Mouse (Mus musculus): ENCODE results near the gene Rasl11b. TPM values are rescaled to one million over a fixed set of nuclear protein-coding genes. Genes with fewer than 3 reads are reported as not detected.

Gene Rasl11b
- 3.8 and 4.7 TPM in 2 replicates for polyA plus RNA-seq (2012; rRNA removed)

DNA sequence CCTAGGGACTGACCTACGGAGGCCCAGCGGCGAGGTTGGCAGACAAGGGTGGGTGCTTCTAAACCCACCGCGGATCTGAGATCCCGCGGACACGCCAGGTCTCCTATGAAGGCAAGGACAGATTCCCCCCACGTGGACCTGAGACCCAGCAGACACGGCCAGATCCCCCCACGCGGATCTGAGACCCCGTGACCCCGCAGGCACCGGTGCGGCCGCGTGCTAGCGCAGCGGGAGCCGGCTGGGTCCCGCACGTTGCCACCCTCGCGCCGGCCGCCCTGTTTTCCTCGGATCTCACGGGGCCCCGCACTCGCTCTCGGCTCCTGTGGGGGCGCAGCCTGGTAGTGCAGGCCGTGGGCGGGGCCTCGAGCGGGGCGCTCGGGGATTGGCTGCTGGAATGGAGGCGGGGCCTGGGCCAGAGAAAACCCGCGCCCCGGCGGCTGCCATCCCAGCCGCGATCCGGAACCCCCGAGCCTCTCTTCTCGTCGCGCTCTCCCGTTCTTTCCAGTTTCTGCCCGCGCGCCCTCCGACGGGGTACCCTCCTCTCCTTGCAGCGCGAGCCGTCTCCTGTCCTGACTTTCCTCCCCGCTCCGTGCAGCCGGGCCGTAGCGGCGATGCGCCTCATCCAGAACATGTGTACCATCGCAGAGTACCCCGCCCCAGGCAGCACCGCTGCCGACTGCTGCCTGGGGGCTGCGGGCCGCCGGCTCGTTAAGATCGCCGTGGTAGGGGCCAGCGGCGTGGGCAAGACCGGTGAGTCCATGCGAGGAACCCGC lies at the start of gene Rasl11b:
TSS of gene Rasl11b (plus strand) at position 446 of the 773 bp plus-strand sequence.
- peaks cover 18% of the 10 kb centered on the region for H3K4me1 ChIP-seq (ENCODE audit: control insufficient read depth, insufficient read depth, low read length)
- peak within 1 kb of the TSS; percentile 98 for H3K4me3 ChIP-seq (ENCODE audit: control insufficient read depth, low read depth, low read length)
- no peaks in the 10 kb centered on the region for H3K36me3 ChIP-seq (ENCODE audit: control insufficient read depth, insufficient read depth, low read length)
- no peaks in the 10 kb centered on the region for H3K27me3 ChIP-seq (ENCODE audit: control insufficient read depth, insufficient read depth, low read length)
- TF ChIP-seq CTCF (IDR thresholded peaks at IDR 0.05; ENCODE audit: control insufficient read depth, insufficient read depth, insufficient replicate concordance, low read depth, low read length) (0 out of 2 replicates have a peak, but pooled peaks have one; percentile 13), POLR2A (IDR thresholded peaks at IDR 0.05; ENCODE audit: control insufficient read depth, low read depth, low read length) (peak; percentile 87)
- H3K27ac ChIP-seq (ENCODE audit: control insufficient read depth, insufficient read depth, low read depth, low read length) = peak within 1 kb of the TSS; percentile 71

DNA sequence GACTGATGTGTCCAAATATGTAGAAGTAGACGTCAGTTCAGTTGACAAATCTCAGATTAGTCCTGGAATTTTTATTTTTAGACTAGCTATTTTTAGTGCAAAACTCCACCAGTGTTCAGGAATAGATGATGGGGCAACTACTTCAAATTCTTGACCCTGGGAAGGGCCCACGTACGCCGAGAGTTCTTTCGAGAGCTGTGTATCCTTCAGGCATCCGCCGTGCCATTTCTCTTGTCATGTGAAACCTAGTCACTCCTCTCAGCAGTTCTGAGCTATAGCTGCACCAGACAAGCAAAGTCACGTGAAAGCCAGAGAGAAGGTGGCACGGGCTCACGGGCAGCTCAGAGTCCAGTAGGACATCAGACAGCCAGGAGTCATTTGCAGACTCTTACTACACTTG lies 47.5 kb upstream of the Rasl11b start:
- no peak for TF ChIP-seq CTCF (IDR thresholded peaks at IDR 0.05; ENCODE audit: control insufficient read depth, insufficient read depth, insufficient replicate concordance, low read depth, low read length)
- no peak for TF ChIP-seq POLR2A (IDR thresholded peaks at IDR 0.05; ENCODE audit: control insufficient read depth, low read depth, low read length)

DNA sequence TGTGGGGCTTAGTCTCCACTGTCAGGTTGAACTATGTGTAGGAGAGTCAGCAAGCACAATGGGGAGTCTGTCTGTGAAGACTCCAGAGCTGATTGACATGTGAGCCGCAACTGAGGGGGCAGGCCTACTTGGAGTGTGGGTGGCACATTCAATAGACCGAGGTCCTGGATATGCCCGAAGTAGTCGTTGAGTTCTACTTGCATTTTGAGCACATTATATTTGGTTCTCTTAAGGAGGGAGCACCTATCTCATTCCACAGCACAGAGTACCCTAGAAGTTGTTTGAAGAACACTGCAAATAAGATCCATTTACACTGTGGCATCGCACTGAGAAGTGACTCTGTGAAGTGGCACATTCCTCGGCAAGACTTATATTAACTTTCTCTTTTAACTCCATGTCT lies 45.1 kb upstream of the Rasl11b start:
- Histone ChIP-seq H3K27me3 (ENCODE audit: control insufficient read depth, insufficient read depth, low read length) (no peaks in the 10 kb centered on the region), H3K27ac (ENCODE audit: control insufficient read depth, insufficient read depth, low read depth, low read length) (no peak overlapping the region), H3K4me3 (ENCODE audit: control insufficient read depth, low read depth, low read length) (no peak overlapping the region), H3K36me3 (ENCODE audit: control insufficient read depth, insufficient read depth, low read length) (no peaks in the 10 kb centered on the region), H3K4me1 (ENCODE audit: control insufficient read depth, insufficient read depth, low read length) (no peaks in the 10 kb centered on the region)
- TF ChIP-seq CTCF (IDR thresholded peaks at IDR 0.05; ENCODE audit: control insufficient read depth, insufficient read depth, insufficient replicate concordance, low read depth, low read length) = no peak
- no peak for TF ChIP-seq POLR2A (IDR thresholded peaks at IDR 0.05; ENCODE audit: control insufficient read depth, low read depth, low read length)

More for the DNA sequence above, 47.5 kb upstream of the Rasl11b start:
- Histone ChIP-seq H3K36me3 (ENCODE audit: control insufficient read depth, insufficient read depth, low read length) (no peaks in the 10 kb centered on the region), H3K27ac (ENCODE audit: control insufficient read depth, insufficient read depth, low read depth, low read length) (no peak overlapping the region), H3K4me3 (ENCODE audit: control insufficient read depth, low read depth, low read length) (no peak overlapping the region), H3K4me1 (ENCODE audit: control insufficient read depth, insufficient read depth, low read length) (no peaks in the 10 kb centered on the region), H3K27me3 (ENCODE audit: control insufficient read depth, insufficient read depth, low read length) (no peaks in the 10 kb centered on the region)

DNA sequence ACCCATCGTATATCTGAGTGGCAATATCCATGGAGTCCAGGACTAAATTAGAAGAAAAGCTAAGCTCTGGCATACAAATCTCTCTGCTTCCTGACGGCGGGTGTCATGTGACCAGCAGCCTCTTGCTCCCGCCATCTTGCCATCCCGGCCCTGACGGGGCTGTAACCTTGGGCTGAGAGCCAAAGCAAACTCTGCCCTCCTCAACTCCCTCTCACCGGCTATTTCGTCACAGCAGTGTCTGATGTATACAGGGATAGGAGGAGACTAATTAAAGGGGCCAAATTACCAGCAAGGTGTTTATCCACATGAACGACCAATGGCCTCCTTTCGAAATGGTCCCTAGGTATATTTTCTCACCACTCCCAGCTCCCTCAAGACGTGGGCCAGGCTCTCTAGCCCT lies 43.3 kb upstream of the Rasl11b start:
- TF ChIP-seq CTCF (IDR thresholded peaks at IDR 0.05; ENCODE audit: control insufficient read depth, insufficient read depth, insufficient replicate concordance, low read depth, low read length) = no peak
- no peak for TF ChIP-seq POLR2A (IDR thresholded peaks at IDR 0.05; ENCODE audit: control insufficient read depth, low read depth, low read length)
- H3K4me3 ChIP-seq (ENCODE audit: control insufficient read depth, low read depth, low read length) = no peak overlapping the region
- no peaks in the 10 kb centered on the region for H3K36me3 ChIP-seq (ENCODE audit: control insufficient read depth, insufficient read depth, low read length)
- no peaks in the 10 kb centered on the region for H3K27me3 ChIP-seq (ENCODE audit: control insufficient read depth, insufficient read depth, low read length)
- H3K27ac ChIP-seq (ENCODE audit: control insufficient read depth, insufficient read depth, low read depth, low read length) = no peak overlapping the region
- no peaks in the 10 kb centered on the region for H3K4me1 ChIP-seq (ENCODE audit: control insufficient read depth, insufficient read depth, low read length)

DNA sequence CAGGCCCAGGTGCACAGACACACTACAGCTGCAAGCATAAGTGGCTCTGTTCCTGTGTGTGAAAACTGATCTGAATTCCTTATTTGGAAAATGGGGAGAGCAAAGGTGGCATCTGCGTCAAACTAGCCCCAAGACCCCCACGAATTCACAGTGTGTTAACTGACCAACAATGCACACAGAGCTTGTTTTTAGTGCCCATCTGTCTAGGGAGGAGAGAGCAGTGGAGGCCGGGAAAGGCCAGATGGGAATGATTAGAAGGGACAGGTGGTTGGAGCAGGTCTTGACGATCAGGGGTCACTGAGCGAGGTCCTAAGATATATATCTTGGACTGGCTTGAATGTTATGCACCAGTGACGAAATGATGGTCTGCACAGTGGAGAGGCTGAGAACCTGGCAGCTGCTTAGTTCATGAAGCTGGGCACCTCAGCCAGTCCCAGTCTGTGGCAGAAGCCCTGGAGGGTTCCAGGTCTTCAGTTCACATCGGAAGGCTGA lies 39.2 kb upstream of the Rasl11b start:
- H3K4me1 ChIP-seq (ENCODE audit: control insufficient read depth, insufficient read depth, low read length) = no peaks in the 10 kb centered on the region
- TF ChIP-seq CTCF (IDR thresholded peaks at IDR 0.05; ENCODE audit: control insufficient read depth, insufficient read depth, insufficient replicate concordance, low read depth, low read length) (no peak), POLR2A (IDR thresholded peaks at IDR 0.05; ENCODE audit: control insufficient read depth, low read depth, low read length) (no peak)
- no peak overlapping the region for H3K4me3 ChIP-seq (ENCODE audit: control insufficient read depth, low read depth, low read length)
- no peaks in the 10 kb centered on the region for H3K36me3 ChIP-seq (ENCODE audit: control insufficient read depth, insufficient read depth, low read length)
- H3K27ac ChIP-seq (ENCODE audit: control insufficient read depth, insufficient read depth, low read depth, low read length) = no peak overlapping the region
- no peaks in the 10 kb centered on the region for H3K27me3 ChIP-seq (ENCODE audit: control insufficient read depth, insufficient read depth, low read length)

DNA sequence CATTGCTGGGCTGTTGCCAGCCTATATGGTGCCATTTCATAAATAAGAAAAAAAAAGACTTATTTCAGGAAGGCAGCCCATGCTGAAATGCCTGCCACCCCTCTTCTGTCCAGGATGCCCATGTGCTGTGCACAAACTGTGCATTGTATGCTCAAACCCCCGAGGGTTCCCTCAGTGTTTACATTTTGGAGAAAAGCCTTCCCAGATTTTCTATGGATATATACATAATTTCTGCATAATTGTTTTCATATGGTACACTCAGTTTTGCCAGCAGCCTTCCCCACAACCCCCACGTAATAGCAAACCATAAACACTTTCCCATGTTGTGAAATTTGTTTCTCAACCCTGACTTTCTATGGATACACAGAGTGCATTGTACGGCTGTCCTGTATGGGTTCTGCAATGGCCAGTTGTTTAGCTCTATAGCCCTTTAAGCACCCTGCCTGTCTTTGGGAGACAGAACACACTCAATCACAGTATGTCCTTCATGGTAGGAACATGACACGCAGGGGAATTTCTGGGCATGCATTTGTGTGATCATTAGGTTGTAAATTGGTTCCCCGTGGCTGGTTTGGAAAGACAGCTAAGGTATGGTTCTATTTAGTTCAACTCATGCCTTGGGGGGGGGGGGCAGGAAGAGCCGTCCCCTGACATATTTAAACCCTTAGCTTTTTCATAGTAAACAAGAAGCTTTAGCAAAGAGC lies 36.0 kb upstream of the Rasl11b start:
- TF ChIP-seq POLR2A (IDR thresholded peaks at IDR 0.05; ENCODE audit: control insufficient read depth, low read depth, low read length) = no peak
- no peak for TF ChIP-seq CTCF (IDR thresholded peaks at IDR 0.05; ENCODE audit: control insufficient read depth, insufficient read depth, insufficient replicate concordance, low read depth, low read length)
- H3K27ac ChIP-seq (ENCODE audit: control insufficient read depth, insufficient read depth, low read depth, low read length) = no peak overlapping the region
- H3K27me3 ChIP-seq (ENCODE audit: control insufficient read depth, insufficient read depth, low read length) = no peaks in the 10 kb centered on the region
- H3K4me1 ChIP-seq (ENCODE audit: control insufficient read depth, insufficient read depth, low read length) = no peaks in the 10 kb centered on the region
- no peaks in the 10 kb centered on the region for H3K36me3 ChIP-seq (ENCODE audit: control insufficient read depth, insufficient read depth, low read length)
- H3K4me3 ChIP-seq (ENCODE audit: control insufficient read depth, low read depth, low read length) = no peak overlapping the region

DNA sequence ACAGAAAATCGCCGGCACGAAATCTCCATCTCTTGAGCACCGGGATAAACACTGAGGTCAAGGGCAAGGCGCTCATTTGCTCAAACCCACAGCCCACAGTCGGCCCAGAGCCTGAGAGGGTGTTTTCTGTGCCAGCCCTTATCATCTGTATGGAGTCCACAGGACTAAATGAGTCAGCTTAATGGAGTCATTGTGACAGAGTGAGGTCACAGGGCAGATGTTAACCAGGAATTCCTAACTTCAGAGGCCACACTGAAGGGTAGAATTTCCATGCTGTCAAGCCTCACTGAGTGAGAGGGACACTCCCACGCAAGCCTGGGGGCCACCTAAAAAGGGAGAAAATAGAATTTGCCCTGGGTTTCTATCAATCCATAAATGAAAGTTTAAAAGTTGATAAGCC lies 35.2 kb upstream of the Rasl11b start:
- H3K27me3 ChIP-seq (ENCODE audit: control insufficient read depth, insufficient read depth, low read length) = no peaks in the 10 kb centered on the region
- H3K36me3 ChIP-seq (ENCODE audit: control insufficient read depth, insufficient read depth, low read length) = no peaks in the 10 kb centered on the region
- no peak overlapping the region for H3K4me3 ChIP-seq (ENCODE audit: control insufficient read depth, low read depth, low read length)
- no peaks in the 10 kb centered on the region for H3K4me1 ChIP-seq (ENCODE audit: control insufficient read depth, insufficient read depth, low read length)
- no peak overlapping the region for H3K27ac ChIP-seq (ENCODE audit: control insufficient read depth, insufficient read depth, low read depth, low read length)
- TF ChIP-seq CTCF (IDR thresholded peaks at IDR 0.05; ENCODE audit: control insufficient read depth, insufficient read depth, insufficient replicate concordance, low read depth, low read length) (no peak), POLR2A (IDR thresholded peaks at IDR 0.05; ENCODE audit: control insufficient read depth, low read depth, low read length) (no peak)
